In genomic region chr4:138073531-138073930, GRCm38 (mm10) we compare ENCODE assay signal across 10 mouse cellular contexts.
DNase-seq lines count a peak whose midpoint lies in the region; ATAC-seq and TF ChIP-seq lines count a peak whose summit lies in the region.
"Had no signal": no experiment of that assay in that cellular context is flagged by ENCODE, and none has a peak within 500 bp of the region (broad histone marks: within the 10 kb centered on the region; RNA-seq: fewer than 3 reads in every experiment).

No protein-coding gene starts in this region.

- H3K9me3 ChIP-seq in forebrain, embryonic 11.5 days (ENCODE audit: control insufficient read depth, low read length): no peaks in the 10 kb centered on the region
- H3K9me3 ChIP-seq: G1E; neural tube, embryonic 13.5 days had no signal

- no peak for ATAC-seq in forebrain, embryonic 11.5 days (replicated peaks; ENCODE audit: low FRiP score)
- ATAC-seq in inflammation-experienced regulatory T-cells, adult 6 months: no peak

- no peak overlapping the region for H3K4me2 ChIP-seq in forebrain, embryonic 11.5 days (ENCODE audit: low read depth, low read length, severe bottlenecking)
- H3K4me2 ChIP-seq: neural tube, embryonic 13.5 days had no signal

- H3K36me3 ChIP-seq in forebrain, embryonic 11.5 days (ENCODE audit: control insufficient read depth, insufficient read depth, low read length): no peaks in the 10 kb centered on the region

- no peak for DNase-seq in left cerebral cortex, adult 2 months (ENCODE audit: extremely low spot score in 1 of 2, low spot score in 2 of 2)
- no peak for DNase-seq in left cerebral cortex, adult 11 months (ENCODE audit: low spot score)
- peak; percentile 74 for DNase-seq in brain, adult 2 months (ENCODE audit: low read depth, low spot score)
- peak; percentile 65 for DNase-seq in cerebellum, adult 9-11 months
- peak; percentile 22 to 27 for DNase-seq in heart, postnatal 14 days
- no peak for DNase-seq in forebrain, embryonic 11.5 days (ENCODE audit: low spot score)
- DNase-seq in spleen, postnatal 14 days (ENCODE audit: low spot score in 2 of 2): no peak

- intact Hi-C loops in left cerebral cortex, adult 2 months (cut with DNase I): no loop called here
- intact Hi-C loops in heart, postnatal 14 days (cut with DNase I): no loop called here

- no peak overlapping the region for H3K9ac ChIP-seq in forebrain, embryonic 11.5 days (ENCODE audit: low read length)
- H3K9ac ChIP-seq: neural tube, embryonic 13.5 days had no signal

- H3K4me3 ChIP-seq in left cerebral cortex, adult 2 months: no peak overlapping the region
- H3K4me3 ChIP-seq in forebrain, embryonic 11.5 days (ENCODE audit: low read depth, low read length): no peak overlapping the region
- H3K4me3 ChIP-seq: neural tube, embryonic 13.5 days had no signal

- no peaks in the 10 kb centered on the region for H3K27me3 ChIP-seq in forebrain, embryonic 11.5 days (ENCODE audit: control insufficient read depth, insufficient read depth, low read length)
- H3K27me3 ChIP-seq: neural tube, embryonic 13.5 days had no signal

- TF ChIP-seq CTCF in left cerebral cortex, adult 2 months (IDR thresholded peaks at IDR 0.05): no peak

- peak overlapping the region; percentile 62; the same call in 1 of the 2 replicates for H3K27ac ChIP-seq in left cerebral cortex, adult 2 months
- H3K27ac ChIP-seq in forebrain, embryonic 11.5 days (ENCODE audit: low read depth, low read length): no peak overlapping the region; the same call in 1 of the 2 replicates
- H3K27ac ChIP-seq: neural tube, embryonic 13.5 days had no signal

- 91% methylated on average over 7 of the region's 7 CpGs for WGBS in forebrain, embryonic 11.5 days

- H3K4me1 ChIP-seq in forebrain, embryonic 11.5 days (replicated peaks; ENCODE audit: control insufficient read depth, insufficient read depth, low read length): no peaks in the 10 kb centered on the region

Comparison
In these comparisons a context has a peak if more than half of its experiments do, and no peak if none do; other contexts are left out.
1. DNase-seq: peak in brain, adult 2 months (single experiment), cerebellum, adult 9-11 months (single experiment) and heart, postnatal 14 days (2 of 2); none in left cerebral cortex, adult 2 months (0 of 2), left cerebral cortex, adult 11 months (single experiment), forebrain, embryonic 11.5 days (single experiment) and spleen, postnatal 14 days (0 of 2).